Mouse (Mus musculus) splenic B cell, adult 2 months (primary cell): ENCODE measurements around the gene Pax3.

ENCODE experiments used
- DNase-seq: peaks from one replicate; pipeline ENCODE4 v3.0.0-alpha.2; 2011; ENCODE audit warnings: low read depth, low spot score
- H3K27me3 ChIP-seq: 2 replicates; pipeline ENCODE4 v1.6.1; 2012; ENCODE audit warnings: mild to moderate bottlenecking, low read length, moderate library complexity, mixed read lengths; ENCODE audit not compliant: control insufficient read depth, poor library complexity, insufficient read depth, severe bottlenecking
- H3K36me3 ChIP-seq: 2 replicates; pipeline ENCODE4 v1.6.1; 2012; ENCODE audit warnings: mild to moderate bottlenecking, low read length, moderate library complexity, mixed read lengths; ENCODE audit not compliant: control insufficient read depth, poor library complexity, insufficient read depth, severe bottlenecking

Pax3 gene

GRCm38 (mm10) chr1:78170771-78171170 lies 26.2 kb downstream of the Pax3 start:
- Histone ChIP-seq H3K27me3 (no peaks in the 10 kb centered on the region), H3K36me3 (no peaks in the 10 kb centered on the region)
- DNase-seq: no peak

DNA sequence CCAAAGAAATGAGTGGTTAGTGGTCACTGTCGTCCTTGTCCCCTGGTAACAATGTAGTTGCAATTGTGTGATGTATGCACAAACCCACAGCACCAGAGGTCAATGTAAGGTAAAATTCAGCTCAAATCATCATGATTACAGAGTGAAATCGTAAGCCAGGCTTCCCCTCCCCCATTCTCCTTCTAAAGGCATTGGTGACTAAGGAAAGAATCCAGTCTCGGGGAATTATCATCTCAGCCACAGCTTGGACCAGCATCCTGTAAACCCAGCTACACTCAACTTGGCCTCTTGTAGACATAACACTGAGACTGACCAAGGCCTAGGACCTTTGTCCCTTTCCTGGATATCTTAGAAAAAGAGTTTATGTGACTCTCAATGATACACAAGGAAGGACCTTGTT lies 28.1 kb downstream of the Pax3 start:
- H3K27me3 ChIP-seq: no peaks in the 10 kb centered on the region
- DNase-seq: no peak
- no peaks in the 10 kb centered on the region for H3K36me3 ChIP-seq

DNA sequence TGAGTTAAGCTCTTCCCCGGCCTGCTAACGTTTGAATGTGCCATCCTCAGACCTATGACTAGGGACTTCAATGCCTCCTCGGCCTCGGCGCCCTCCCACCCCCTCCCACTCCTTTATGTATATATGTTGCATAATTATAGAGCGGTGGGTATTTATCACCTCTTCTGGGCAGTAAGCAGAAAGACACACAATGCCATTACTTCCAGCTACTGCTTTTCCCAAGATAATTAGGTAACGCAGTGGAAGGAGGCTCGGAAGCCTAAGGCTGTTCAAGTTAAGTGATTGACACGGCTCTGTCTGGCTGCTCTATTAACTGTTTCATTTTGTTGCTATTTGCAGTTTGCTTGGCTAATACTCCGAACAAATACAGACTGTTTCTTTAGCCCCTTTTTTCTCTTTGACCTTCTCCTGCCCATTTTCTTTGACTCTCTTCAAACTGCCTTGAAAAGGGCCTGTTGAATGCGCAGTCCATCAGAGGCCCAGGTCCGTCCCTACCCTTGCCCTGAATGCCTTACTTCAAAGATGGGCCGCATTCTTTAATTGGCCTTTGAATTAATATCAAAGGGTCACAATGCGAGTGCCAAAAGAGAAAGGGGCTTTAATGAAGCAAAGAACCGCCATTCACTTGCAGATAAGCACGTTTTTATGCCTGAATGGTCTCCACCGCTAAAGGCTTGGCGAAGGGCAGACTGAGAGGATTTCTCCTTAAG lies 29.2 kb downstream of the Pax3 start:
- no peaks in the 10 kb centered on the region for H3K36me3 ChIP-seq
- no peak for DNase-seq
- no peaks in the 10 kb centered on the region for H3K27me3 ChIP-seq

GRCm38 (mm10) chr1:78161745-78162144 lies 35.2 kb downstream of the Pax3 start:
- no peak for DNase-seq
- Histone ChIP-seq H3K36me3 (no peaks in the 10 kb centered on the region; the same call in 1 of the 2 replicates), H3K27me3 (no peaks in the 10 kb centered on the region)

- DNase-seq: no peak
- Histone ChIP-seq H3K27me3 (no peaks in the 10 kb centered on the region), H3K36me3 (no peaks in the 10 kb centered on the region; the same call in 1 of the 2 replicates)
Measured at GRCm38 (mm10) chr1:78157930-78158329, 39.0 kb downstream of the Pax3 start.

DNA sequence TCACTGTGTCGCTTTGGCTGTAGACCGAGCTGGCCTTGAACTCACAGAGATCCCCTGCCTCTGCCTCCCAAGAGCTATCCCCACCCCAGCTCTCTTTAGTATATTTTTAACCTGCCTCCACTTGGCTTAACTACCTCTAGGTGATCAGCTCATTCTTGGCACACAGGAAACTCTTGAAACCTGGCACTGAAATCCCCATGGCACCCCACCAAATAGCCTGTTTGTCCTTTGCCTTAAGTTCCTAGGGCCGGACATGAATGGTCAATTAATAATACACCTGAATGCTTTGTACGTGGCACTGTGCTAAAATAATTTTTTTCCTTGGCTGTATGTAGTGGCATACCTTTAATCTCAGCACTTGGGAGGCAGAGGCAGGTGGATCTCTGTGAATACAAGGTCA lies 41.1 kb downstream of the Pax3 start:
- H3K36me3 ChIP-seq: no peaks in the 10 kb centered on the region
- no peak for DNase-seq

DNA sequence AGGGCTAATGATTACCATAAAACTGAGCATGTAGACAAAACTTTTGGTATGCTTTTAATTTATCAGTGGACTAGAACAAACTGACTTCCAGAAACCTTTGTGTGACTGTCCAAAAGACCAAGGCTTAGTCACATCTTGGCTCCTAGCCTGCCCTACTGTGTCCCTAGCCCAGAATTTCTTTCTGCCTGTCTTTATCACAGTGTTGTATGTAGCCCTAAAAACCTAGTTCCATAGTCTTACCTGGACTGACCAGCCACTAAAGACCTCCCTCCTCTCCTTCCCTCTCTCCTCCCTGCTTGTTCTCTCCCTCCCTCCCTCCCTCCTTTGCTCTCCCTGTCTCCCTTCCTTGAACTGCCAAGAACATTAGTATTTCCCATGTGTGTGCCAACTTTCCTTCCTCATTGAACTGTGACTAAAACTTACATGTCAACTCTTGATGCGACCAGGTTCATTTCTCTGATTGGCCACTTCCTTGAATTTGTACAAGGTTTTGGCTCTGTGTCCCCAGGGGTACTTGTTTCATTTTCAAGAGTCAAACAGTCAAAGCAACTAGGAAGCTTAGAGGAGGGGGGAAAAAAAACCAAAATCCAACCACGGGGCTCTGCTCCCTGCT lies 48.8 kb downstream of the Pax3 start:
- no peak for DNase-seq
- H3K27me3 ChIP-seq: no peaks in the 10 kb centered on the region
- H3K36me3 ChIP-seq: no peaks in the 10 kb centered on the region

More for the DNA sequence above, 41.1 kb downstream of the Pax3 start:
- no peaks in the 10 kb centered on the region for H3K27me3 ChIP-seq

DNA sequence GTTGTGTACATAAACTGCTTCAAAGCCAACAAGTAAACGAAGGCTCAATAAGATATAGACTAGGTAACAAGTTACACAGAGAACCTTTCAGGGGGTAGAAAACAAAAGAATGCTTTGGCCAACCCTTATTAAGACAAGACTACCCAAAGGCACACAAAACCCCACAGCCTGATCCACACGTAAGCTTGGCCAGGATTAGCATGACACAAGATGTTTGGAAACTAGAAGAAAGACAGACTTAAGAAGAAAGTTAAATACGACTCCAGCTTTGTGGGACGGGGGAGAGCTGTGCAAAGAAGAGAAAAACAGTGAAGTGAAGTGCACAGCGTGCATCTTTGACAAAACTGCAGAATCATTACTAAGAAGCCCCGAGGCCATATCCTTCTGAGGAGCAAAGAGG lies 53.5 kb downstream of the Pax3 start:
- DNase-seq: no peak
- Histone ChIP-seq H3K36me3 (no peaks in the 10 kb centered on the region), H3K27me3 (no peaks in the 10 kb centered on the region)

DNA sequence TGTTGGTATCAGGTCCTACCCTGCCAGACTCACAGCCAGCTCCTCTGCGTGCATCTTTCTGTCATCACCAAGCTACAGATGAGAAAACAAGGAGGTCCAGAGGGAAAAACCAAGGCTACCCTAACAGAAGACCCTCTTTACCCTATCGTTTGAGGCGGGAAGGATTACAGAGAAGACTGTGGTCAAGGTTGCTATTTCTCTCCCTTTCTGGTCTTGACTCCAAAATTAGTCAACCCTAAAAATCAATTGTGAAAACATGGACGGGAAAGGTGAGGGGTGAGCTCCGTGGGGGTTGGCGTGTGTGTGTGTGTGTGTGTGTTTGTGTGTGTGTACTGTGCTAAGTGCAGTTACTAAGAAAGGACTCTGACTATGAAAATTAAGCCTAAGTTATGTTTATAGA lies 54.0 kb downstream of the Pax3 start:
- H3K36me3 ChIP-seq: no peaks in the 10 kb centered on the region
- DNase-seq: no peak
- no peaks in the 10 kb centered on the region for H3K27me3 ChIP-seq

DNA sequence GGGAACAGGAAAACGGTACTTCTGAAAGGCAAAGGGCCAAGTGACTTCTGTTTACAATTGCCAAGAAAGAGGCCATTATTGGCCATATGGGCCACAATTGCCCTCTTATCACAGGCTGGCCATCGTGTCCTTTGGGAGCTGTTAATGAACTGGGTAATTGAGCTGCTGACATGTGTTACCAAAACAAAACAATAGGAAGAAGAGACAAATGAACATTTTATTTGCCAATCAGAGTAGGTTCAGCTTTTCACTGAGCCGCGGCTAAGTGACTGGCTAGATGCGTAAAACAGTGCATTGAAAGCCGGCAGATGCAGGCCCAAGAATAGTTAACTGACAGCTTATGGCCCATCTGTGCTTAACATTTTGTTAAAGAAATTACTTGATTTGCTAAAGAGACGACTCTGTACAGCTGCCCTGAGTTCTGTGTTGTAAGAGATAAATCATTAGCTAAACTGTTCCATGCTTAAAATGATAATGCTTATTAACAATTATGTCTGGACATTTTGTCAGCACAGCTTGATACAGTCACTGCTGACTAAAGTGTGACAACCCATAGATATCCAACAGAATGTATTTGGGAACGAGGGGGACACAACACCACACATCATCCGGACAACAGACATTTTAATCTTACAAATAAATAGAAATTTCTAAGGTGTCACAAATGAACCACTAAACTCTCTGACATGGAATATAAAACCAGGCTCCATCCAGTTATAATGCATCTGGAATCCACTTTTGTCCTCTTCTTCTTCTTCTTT lies 55.0 kb downstream of the Pax3 start:
- DNase-seq: no peak
- Histone ChIP-seq H3K27me3 (no peaks in the 10 kb centered on the region), H3K36me3 (no peaks in the 10 kb centered on the region)

GRCm38 (mm10) chr1:78141314-78141713 lies 55.6 kb downstream of the Pax3 start:
- Histone ChIP-seq H3K36me3 (no peaks in the 10 kb centered on the region), H3K27me3 (no peaks in the 10 kb centered on the region)
- no peak for DNase-seq

- Histone ChIP-seq H3K27me3 (no peaks in the 10 kb centered on the region), H3K36me3 (no peaks in the 10 kb centered on the region)
- no peak for DNase-seq
Measured at GRCm38 (mm10) chr1:78140505-78141303, 56.2 kb downstream of the Pax3 start.

DNA sequence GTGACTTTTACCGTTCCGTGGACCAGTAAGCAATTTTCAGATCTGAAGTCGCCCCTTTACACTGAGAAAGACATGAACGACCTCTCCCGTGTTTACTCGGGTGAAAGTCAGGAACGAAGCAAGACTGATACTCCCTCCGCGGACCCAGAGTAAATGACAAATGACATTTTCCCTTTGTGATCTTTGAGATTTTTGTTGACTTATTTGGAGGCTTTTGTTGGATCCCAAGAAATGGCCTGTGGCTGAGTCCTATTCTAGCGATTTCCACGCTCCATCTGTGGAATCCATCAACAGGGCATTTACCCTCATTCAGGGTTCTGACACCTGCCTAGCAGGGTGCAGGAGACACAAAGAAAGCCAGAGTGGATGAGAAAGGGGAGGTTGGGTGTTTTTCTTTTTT lies 57.6 kb downstream of the Pax3 start:
- Histone ChIP-seq H3K27me3 (no peaks in the 10 kb centered on the region), H3K36me3 (no peaks in the 10 kb centered on the region)
- DNase-seq: no peak

DNA sequence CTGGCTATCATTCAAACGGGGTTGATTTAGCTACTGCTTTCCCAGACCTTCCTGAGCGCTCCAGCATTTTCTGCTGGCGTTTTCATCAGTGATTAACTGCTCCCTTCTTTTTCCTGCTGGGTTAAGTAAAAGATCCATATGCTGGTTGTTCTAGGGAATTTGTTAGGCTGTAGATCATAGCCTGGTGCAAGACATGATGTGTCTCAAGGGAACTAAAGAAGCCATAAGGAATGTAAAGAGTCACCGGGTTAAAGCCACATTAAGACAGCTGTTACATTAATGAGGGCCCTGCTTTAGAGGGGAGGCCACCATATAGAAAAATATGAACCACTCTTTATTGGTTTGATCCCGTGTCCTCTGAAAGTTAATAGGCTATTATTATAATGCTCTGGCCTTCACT lies 67.7 kb downstream of the Pax3 start:
- DNase-seq: no peak
- Histone ChIP-seq H3K27me3 (no peaks in the 10 kb centered on the region), H3K36me3 (no peaks in the 10 kb centered on the region)
